Mouse (Mus musculus): ENCODE data around the gene Cdc14a. TPM values are rescaled to one million over a fixed set of nuclear protein-coding genes. Genes with fewer than 3 reads are reported as not detected.

The Cdc14a gene
- polyA plus RNA-seq, 1 experiment, result 6.6 TPM

DNA sequence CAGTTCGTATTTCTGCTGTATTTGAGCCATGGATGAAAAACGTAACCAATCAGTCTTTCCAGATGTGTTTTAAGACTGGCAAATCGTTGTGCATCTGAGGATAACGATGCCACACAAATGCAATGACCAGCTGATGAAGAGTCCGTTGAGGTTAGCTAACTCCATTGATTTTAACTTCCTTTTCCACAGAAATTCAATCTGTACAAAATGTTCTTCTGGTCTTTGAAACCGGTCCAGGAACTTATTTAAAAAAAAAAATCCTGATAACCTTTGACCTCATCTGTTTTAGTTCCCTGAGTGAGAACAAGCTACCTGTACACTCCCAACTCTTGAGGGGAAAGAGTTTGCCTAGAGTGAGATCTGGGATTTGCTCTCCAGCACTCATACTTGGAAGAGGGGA lies 152.2 kb downstream of the Cdc14a start:
- DNase-seq (ENCODE audit: low spot score), result no peak

DNA sequence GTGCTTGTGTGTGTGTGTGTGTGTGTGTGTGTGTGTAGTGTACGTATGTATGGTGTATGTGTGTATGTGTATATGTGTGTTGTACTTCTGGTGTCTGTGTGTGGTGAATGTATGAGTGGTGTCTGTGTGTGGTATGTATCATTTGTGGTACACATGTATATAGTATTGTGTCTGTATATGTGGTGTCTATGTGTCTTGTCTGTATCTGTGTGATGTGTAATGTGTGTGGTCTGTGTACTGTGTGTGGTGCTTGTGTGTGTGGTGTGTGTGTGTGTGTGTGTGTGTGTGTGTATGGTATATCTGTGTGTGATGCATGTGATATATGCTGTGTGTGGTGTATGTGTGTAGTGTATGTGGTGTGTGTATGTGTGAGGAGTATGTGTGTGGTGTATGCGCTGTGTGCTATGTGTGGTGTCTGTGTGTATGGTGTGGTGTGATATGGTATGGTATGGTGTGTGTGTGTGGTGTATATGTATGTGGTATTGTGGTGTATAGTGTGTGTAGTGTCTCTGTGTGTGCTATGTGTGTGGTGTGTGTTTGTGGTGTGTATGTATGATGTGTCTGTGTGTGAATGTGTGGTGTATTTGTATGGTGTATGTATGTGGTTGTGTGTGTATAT lies 156.7 kb downstream of the Cdc14a start:
- no peak for DNase-seq (ENCODE audit: low spot score)

- DNase-seq (ENCODE audit: low spot score), result no peak
Observed at GRCm38 (mm10) chr3:116266360-116266759, 157.5 kb downstream of the Cdc14a start.

GRCm38 (mm10) chr3:116263977-116264376 lies 159.9 kb downstream of the Cdc14a start:
- no peak for DNase-seq (ENCODE audit: low spot score)

DNA sequence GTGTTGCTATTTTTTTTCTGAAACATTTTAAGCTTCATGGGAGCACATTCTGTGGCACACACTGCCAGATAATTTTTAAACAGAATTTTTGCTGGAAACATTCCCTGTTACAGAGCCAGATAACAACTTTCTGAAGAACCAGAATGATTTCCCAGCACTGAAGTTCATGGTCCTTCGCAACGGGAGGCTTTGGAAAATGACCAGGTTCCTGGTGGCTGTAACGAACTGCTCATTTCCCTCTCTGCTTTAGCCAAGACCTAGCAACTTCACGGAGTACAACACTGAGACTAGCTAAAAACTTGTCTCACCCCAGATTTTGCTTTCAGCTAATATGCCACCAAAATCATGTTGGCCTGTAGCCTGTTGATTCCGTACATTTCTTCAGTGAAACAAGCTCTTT lies 160.8 kb downstream of the Cdc14a start:
- no peak for DNase-seq (ENCODE audit: low spot score)

DNA sequence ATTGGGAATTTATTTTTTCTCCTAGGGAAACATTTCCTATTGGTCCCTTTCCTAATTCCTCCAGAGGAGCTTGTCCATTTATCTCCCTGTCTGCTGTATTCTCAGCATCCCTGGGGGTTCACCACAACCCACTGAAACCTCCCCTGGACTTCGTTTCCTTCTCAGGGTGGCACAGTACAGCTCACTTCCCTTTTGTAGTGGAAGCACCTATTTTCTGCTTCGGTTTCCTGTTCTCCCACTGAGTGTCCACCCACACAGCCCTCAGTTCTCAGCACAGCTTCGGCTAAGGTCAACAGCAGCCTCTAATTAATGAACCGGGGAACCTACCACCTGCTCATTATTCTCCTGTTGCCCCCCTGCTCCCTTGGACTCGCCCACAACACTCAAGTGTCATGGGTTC lies 167.7 kb downstream of the Cdc14a start:
- DNase-seq (ENCODE audit: low spot score), result no peak

GRCm38 (mm10) chr3:116253077-116253531 lies 170.7 kb downstream of the Cdc14a start, which contains the start of gene Gpr88:
TSS of gene Gpr88 (minus strand) at chr3:116253503.
- DNase-seq (ENCODE audit: low spot score), result peak; percentile 27

DNA sequence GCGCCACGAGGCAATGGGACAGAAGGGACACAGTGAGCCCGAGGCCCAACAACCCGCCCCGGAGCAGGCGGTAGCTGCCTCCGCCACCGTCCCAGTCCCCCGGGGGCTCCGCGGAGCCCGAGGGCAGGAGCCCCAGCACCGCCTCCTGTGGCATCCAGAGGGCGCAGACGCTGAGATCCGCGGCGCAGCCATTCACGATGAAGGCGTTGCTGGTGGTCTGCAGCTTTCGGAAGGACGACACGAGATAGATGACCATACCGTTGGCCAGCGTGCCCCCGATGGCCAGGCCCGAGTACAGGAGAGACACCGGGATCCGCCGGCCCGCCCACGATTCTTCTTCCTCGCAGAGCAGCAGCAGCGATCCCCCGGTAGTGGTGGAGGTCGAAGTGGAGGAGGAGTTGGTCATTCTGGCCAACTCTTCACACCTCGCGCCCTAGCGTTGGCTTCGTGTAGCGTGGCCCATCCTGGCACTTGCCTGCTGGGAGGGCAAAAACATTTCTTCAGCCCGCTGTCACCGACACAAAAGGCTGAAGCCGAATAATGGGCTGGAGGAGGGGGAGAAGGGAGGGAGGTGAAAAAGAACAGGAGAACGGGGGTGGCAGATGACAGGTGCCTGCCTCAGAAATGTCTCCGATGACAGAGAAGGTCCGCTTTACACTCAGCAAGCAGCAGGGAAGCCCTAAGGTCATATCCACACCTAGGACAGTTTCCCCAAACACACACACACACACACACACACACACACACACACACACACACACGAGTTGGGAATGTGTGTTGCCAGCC lies 171.4 kb downstream of the Cdc14a start:
- peak; percentile 22 for DNase-seq (ENCODE audit: low spot score)

DNA sequence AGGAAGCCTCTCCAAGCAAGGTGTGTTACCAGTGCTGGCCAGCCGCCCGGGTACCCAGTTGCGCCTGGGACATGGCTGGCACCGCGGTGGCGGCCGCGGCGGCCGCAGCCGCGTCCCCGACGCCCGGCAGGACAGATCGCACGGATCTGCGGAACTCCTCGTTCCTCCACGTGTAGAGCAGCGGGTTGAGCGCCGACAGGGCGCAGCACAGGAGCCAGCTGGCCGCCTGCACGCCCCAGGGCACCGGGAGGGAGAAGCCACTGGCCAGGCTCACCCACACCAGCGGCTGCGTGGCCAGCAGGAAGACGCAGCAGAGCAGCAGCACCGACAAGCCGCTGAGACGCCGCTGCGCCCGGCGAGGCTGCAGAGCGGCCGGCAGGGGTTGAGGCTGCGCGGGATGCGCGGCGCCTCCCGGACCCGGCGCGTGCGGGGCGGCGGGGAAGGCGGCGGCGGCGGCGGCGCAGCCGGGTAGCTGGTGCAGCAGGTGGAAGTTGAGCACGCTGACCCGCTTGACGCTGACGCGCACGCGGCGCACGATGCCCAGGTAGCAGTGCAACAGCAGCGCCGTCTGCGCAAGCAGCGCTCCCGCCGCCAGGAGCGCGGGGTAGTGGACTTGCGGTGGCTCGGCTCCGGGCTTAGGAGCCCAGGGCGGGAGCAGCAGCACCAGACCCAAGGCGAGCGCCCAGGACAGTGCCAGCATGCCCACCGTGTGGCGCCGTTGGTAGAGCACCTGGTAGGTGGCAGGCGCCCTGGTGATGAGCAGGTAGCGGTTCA lies 172.2 kb downstream of the Cdc14a start:
- DNase-seq (ENCODE audit: low spot score), result peak; percentile 27

DNA sequence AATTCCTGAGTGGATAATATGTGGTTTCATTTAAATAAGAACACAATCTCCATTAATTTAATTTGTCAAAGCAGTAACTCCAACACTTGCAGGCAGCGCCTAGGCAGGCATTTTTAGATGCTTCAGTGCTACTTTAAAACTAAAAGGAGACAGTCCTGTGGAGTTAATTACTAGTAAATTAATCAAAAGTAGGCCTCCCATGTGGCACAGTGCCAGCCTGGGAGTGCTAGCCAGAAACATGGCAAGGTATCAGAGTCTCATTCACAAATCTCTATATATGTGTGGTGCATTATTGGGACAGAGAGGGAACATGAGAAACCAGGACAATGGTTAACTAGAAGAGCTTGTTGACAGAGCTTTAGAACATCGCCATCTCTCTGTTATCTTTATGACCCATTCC lies 174.8 kb downstream of the Cdc14a start:
- DNase-seq (ENCODE audit: low spot score), result no peak

DNA sequence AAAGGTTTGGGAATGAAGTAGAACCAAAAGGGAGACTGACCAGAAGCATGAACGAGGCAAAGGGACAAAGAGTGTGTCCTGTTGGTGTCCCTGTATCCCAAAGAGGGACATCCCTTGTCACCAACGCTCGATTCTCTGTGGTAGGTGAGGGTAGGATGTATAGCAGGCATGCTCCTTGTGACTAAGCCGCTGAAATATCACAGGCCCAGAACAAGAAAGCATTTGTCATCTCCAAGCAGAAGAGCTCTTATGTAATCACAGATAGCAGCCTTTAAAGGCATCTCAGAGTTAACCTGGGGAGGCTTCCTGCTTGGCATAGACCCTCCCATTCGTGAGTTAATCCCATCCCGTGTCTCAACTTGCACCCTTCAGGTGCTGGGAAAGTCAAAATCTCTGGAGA lies 179.4 kb downstream of the Cdc14a start:
- no peak for DNase-seq (ENCODE audit: low spot score)

- DNase-seq (ENCODE audit: low spot score), result no peak
Observed at GRCm38 (mm10) chr3:116242685-116243084, 181.1 kb downstream of the Cdc14a start.

- DNase-seq (ENCODE audit: low spot score), result no peak
Observed at GRCm38 (mm10) chr3:116237527-116237926, 186.3 kb downstream of the Cdc14a start.

- DNase-seq (ENCODE audit: low spot score), result no peak
Observed at GRCm38 (mm10) chr3:116236856-116237255, 187.0 kb downstream of the Cdc14a start.

DNA sequence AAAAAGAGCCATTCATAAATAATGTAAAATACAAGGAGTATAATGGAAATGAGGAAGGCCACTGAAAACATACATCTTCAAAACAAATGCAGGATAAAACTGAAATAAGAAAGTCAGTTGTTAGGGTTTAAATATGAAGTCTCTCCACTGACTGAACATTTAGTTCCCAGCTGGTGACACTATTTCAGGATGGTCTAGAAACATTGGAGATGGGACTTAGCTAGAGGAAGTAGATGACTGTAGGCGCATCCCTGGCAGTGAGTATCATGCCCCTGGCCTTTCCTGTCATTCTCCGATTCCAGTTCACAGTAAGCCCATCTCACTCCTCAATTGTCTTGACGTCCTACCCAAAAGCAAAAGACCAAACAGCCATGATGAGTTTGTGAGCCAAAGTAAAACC lies 190.3 kb downstream of the Cdc14a start:
- no peak for DNase-seq (ENCODE audit: low spot score)

- DNase-seq (ENCODE audit: low spot score), result no peak
Observed at GRCm38 (mm10) chr3:116232763-116233162, 191.1 kb downstream of the Cdc14a start.

DNA sequence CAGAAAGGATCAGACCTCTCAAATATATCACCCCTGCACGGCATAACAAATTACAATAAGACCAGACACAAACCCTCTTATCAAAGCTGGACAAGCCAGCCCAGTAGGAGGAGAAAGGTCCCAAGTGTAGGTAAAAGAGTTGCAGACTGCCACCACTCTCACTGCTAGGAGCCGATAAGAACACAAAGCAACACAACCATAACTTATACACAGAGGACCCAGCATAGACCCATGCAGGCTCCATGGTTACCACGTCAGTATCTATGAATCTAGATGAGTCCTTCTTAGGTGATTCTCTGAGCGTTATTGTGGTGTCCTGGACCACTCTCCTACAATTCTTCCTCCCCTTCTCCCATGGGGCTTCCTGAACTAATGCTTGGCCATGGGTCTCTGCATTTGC lies 194.5 kb downstream of the Cdc14a start:
- DNase-seq (ENCODE audit: low spot score), result no peak

- DNase-seq (ENCODE audit: low spot score), result no peak
Observed at GRCm38 (mm10) chr3:116228360-116229245, 195.2 kb downstream of the Cdc14a start.

- DNase-seq (ENCODE audit: low spot score), result no peak
Observed at GRCm38 (mm10) chr3:116227383-116227782, 196.4 kb downstream of the Cdc14a start.

DNA sequence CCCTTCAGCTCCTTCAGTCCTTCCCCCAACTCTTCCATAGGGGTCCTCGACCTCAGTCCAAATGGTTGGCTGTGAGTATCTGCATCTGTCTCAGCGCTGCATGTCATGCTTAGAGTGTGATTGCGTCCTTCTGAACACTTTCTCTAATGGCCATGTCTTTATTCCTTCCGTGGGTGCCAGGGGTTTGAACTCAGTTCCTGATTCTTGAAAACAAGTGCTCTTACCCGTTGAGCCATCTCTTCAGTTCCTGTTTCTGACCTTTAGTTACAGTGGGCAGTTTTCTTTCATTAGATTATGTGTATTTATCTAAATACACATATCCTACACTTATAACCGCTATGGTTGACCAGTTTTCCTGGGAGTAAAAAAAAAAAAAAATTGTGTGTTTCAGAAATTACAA lies 196.9 kb downstream of the Cdc14a start:
- no peak for DNase-seq (ENCODE audit: low spot score)

All from urinary bladder, adult 2 months (tissue).